Mouse (Mus musculus) lung, embryonic 15.5 days (tissue): ENCODE measurements around the gene Otop1. TPM values are rescaled to one million over a fixed set of nuclear protein-coding genes. Genes with fewer than 3 reads are reported as not detected.
A peak's percentile ranks its signal among the peaks of the same experiment; 100 is the strongest.

Experiments
- ATAC-seq: fragments of 200-750 bp; cut with Nextera tagmentation; 2 replicates; pipeline ENCODE4 v1.8.0; 2017; ENCODE audit warnings: moderate number of reproducible peaks, borderline replicate concordance; ENCODE audit not compliant: low FRiP score, low TSS enrichment; ENCODE audit errors: extremely low read depth
- H3K27ac ChIP-seq: fragments of 300-500 bp; sonication (generic); 2 replicates; pipeline ENCODE4 v1.5.1; 2015; ENCODE audit warnings: moderate library complexity, mild to moderate bottlenecking, inconsistent platforms
- H3K27me3 ChIP-seq: fragments of 300-500 bp; sonication (generic); 2 replicates; pipeline ENCODE4 v1.6.1; 2015; ENCODE audit warnings: inconsistent platforms
- H3K36me3 ChIP-seq: fragments of 300-500 bp; sonication (generic); 2 replicates; pipeline ENCODE4 v1.6.1; 2015; ENCODE audit warnings: inconsistent platforms
- H3K4me1 ChIP-seq: fragments of 300-500 bp; sonication (generic); 2 replicates; pipeline ENCODE4 v1.6.1; 2015; ENCODE audit warnings: inconsistent platforms
- H3K4me2 ChIP-seq: fragments of 300-500 bp; sonication (generic); 2 replicates; pipeline ENCODE4 v1.6.1; 2015; ENCODE audit warnings: inconsistent platforms, mild to moderate bottlenecking, moderate library complexity
- H3K4me3 ChIP-seq: fragments of 300-500 bp; sonication (generic); 2 replicates; pipeline ENCODE4 v1.5.1; 2015; ENCODE audit warnings: mild to moderate bottlenecking, inconsistent platforms
- H3K9ac ChIP-seq: fragments of 300-500 bp; sonication (generic); 2 replicates; pipeline ENCODE4 v1.6.1; 2015; ENCODE audit warnings: inconsistent platforms
- H3K9me3 ChIP-seq: fragments of 300-500 bp; sonication (generic); 2 replicates; pipeline ENCODE4 v1.6.1; 2016; ENCODE audit warnings: inconsistent platforms
- WGBS: fragments of 180-500 bp; shearing (Covaris S2); methylation state at CpG from one replicate; pipeline ENCODE4 v1.1.7; 2015; 5-methylcytosine and 5-hydroxymethylcytosine counted together
- polyA plus RNA-seq: library from polyadenylated mRNA; unstranded; fragments of >200 nt; fragmentation: Nextera tagmentation; extraction: Ambion mirVana; gene quantifications from 2 replicates; pipeline ENCODE4 v1.2.1, GENCODE M21; 2015

Gene Otop1
- polyA plus RNA-seq, 1 experiment from 2014 or later, result not detected

DNA sequence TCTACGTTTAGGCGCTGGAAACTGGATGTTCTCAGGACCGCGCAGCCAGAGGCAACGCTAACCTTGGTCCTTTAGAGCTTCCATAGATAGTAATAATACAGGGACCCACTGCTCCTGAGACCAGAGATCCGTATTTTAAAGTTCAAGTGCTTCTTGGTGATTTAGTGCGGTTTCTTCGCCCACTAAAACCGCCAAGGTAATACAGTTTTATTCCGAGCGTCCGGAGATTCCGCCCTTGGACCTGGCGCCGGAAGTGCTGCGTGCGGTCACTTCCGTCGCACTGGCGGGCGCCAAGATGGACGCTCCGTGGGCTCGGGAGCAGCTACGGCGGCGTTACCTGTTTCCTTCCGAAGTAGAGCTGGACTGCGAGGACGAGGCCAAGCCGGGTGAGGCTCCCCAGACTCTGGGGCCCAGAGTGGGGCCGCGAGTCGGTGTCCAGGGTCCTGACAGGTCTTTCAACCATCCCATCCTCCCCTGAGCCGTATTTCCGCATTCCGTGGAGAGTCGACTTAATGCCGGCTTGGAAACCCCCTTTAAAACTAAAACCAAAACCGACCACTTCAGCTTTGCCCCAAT is 15.6 kb upstream of the Otop1 start, which contains the start of gene Tmem128:
Gene Tmem128, plus strand, starts transcription at position 79 of the 576 bp plus-strand sequence.
- peak within 1 kb of the TSS; percentile 75 for H3K4me2 ChIP-seq
- WGBS, result under 1% methylated on average over 40 of the region's 40 CpGs

DNA sequence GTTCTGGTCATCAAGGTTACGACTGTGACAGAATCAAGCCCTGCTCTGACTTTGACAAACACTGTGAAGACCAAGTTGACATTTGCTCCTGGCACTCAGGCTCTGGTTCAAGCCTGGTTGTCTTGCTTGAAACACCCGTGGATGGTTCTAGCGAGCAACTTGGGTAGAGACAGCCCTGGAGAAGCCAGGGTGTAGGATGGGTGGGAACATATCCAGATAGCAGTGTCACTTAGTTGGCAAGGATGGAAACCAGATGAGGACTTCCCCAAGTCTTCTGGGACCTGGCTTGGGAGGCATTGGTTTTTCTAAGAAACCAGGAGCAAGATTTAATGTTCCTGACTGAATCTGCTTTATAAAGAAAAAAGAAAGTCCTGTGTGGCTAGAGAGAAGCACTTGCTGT is 4.8 kb upstream of the Otop1 start:
- WGBS, result 88% methylated on average over 3 of the region's 3 CpGs
- no peak for ATAC-seq
- peaks cover 22% of the 10 kb centered on the region for H3K27me3 ChIP-seq
- H3K9me3 ChIP-seq, result no peaks in the 10 kb centered on the region
- H3K36me3 ChIP-seq, result peaks cover 37% of the 10 kb centered on the region
- H3K4me3 ChIP-seq, result no peak overlapping the region
- H3K4me2 ChIP-seq, result no peak overlapping the region
- H3K4me1 ChIP-seq, result no peaks in the 10 kb centered on the region
- no peak overlapping the region for H3K27ac ChIP-seq
- no peak overlapping the region for H3K9ac ChIP-seq

More for the DNA sequence above, 15.6 kb upstream of the Otop1 start, which contains the start of gene Tmem128:
- H3K36me3 ChIP-seq, result peaks cover 28% of the 10 kb centered on the region
- peak within 1 kb of the TSS; percentile 68 for H3K9ac ChIP-seq
- peak within 1 kb of the TSS; percentile 89 for H3K27ac ChIP-seq
- peak within 1 kb of the TSS; percentile 82 for H3K4me3 ChIP-seq
- H3K9me3 ChIP-seq, result no peaks in the 10 kb centered on the region
- ATAC-seq, result peak; percentile 68; the same call in 1 of the 2 replicates
- peaks cover 8% of the 10 kb centered on the region for H3K4me1 ChIP-seq
- H3K27me3 ChIP-seq, result no peaks in the 10 kb centered on the region

DNA sequence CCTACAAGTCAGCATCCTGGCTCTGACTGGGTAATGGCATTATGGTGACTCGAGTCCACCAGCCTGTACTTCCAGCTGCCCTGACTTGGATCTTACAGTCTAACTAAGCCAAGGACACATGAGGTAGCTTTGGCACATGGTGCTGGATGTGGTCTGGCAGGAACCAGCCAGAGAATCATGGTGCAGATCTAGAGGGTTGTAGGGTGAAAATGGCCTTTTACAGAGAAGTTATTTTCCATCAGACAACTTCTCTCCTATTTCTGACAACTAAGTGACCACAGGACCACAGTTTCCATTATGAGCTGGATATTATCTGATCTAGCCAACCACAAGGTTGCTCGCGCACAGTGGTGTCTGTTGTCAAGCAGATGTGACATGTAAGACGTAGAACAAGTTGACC is 1.9 kb upstream of the Otop1 start:
- H3K27me3 ChIP-seq, result peaks cover 51% of the 10 kb centered on the region
- no peak overlapping the region for H3K27ac ChIP-seq
- no peak overlapping the region for H3K9ac ChIP-seq
- peaks cover 20% of the 10 kb centered on the region for H3K36me3 ChIP-seq
- WGBS, result 84% methylated on average over 4 of the region's 4 CpGs
- H3K9me3 ChIP-seq, result no peaks in the 10 kb centered on the region
- H3K4me2 ChIP-seq, result no peak overlapping the region
- no peak overlapping the region for H3K4me3 ChIP-seq
- 0 out of 2 replicates have a peak, but pooled peaks cover 8% of the 10 kb centered on the region for H3K4me1 ChIP-seq
- ATAC-seq, result no peak

DNA sequence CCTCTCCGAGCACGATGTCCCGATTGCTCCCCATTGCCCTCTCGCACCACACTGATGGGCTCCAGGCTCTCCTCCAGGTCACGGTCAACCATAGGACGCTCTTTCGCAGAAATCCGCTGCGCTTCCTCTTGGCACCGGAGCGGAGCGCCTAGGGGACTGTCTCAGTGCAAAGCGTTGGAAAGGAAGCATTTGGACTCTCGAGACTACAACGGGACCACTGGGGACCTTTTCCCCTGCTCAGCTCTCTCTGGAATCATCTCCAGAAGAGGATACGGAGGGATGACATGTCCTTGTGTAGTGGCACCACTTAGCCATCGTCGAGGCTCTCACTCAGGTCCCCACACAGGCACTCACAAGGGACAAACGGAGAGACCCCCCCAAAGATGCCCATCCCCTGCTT is 679 bp downstream of the Otop1 start:
- Histone ChIP-seq H3K4me3 (peak overlapping the region; percentile 8; the same call in 1 of the 2 replicates), H3K27ac (no peak overlapping the region), H3K9ac (no peak overlapping the region), H3K9me3 (no peaks in the 10 kb centered on the region), H3K27me3 (peaks cover 61% of the 10 kb centered on the region), H3K36me3 (peaks cover 4% of the 10 kb centered on the region; the same call in 1 of the 2 replicates), H3K4me2 (no peak overlapping the region), H3K4me1 (0 out of 2 replicates have a peak, but pooled peaks cover 8% of the 10 kb centered on the region)
- ATAC-seq, result no peak
- 1% methylated on average over 19 of the region's 19 CpGs for WGBS

DNA sequence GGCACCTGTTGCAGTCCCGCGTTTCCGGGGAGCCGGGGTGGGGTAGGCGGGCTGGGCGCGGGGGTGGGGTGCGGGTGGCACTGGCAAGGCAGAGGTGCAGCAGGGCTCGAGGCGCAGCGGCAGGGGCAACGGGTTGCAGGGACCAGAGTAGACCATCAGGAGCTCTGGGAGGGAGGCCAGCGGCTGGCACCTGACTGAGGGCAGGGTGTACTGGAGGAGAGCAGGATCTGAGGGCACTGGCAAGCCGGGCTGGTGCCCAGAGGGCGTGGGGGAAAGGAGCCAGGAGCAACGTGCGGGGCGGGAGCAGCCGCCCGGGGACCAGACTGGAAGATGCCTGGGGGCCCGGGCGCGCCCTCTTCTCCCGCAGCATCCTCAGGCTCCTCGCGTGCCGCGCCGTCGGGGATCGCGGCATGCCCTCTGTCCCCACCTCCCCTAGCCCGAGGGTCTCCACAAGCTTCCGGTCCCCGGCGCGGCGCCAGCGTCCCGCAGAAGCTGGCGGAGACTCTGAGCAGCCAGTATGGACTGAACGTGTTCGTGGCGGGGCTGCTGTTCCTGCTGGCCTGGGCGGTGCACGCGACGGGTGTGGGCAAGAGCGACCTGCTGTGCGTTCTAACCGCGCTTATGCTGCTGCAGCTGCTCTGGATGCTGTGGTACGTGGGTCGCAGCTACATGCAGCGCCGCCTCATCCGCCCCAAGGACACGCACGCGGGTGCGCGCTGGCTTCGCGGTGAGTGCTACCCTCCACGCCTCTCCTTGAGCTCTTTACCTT is 1.5 kb downstream of the Otop1 start:
- Histone ChIP-seq H3K36me3 (no peaks in the 10 kb centered on the region), H3K9me3 (no peaks in the 10 kb centered on the region), H3K4me3 (peak overlapping the region; percentile 12), H3K4me2 (peak overlapping the region; percentile 35), H3K9ac (no peak overlapping the region), H3K27ac (no peak overlapping the region), H3K27me3 (peaks cover 61% of the 10 kb centered on the region), H3K4me1 (0 out of 2 replicates have a peak, but pooled peaks cover 8% of the 10 kb centered on the region)
- 3% methylated on average over 38 of the region's 65 CpGs for WGBS
- ATAC-seq, result no peak

DNA sequence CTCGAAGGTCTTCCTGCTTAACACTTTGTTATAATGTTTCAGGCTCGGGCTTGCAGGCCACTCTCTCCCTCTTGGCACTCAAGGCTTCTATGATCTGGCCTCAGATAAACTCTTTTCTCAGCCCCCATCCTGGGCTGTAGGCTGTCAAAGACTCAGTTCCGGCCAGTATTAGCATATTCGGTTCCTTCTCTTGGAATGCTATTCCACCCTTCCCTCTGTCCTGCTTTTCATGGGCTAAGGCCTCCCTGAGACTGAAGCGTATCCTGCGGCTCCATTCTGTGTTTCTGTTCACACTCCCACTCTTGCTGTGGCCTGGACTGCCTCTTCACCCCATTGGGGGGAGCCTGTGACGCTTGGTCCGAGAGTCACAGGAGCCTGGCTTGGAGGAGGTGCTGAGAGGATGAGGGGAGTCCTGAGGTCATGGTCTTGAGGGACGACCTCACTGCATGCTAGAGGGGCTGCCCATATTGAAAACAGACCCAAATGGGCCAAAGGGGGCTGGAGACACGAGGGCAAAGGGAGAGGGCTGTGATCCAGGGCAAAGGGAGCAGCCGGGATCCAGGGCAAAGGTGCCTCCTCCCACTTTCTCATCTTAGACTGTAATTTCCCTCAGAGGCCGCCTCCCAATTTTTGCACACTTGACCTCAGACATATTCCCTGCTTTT is 2.3 kb downstream of the Otop1 start:
- 17% methylated on average over 12 of the region's 12 CpGs for WGBS
- ATAC-seq, result no peak
- Histone ChIP-seq H3K27ac (no peak overlapping the region), H3K9ac (no peak overlapping the region), H3K9me3 (no peaks in the 10 kb centered on the region), H3K36me3 (no peaks in the 10 kb centered on the region), H3K27me3 (peaks cover 61% of the 10 kb centered on the region), H3K4me1 (0 out of 2 replicates have a peak, but pooled peaks cover 8% of the 10 kb centered on the region), H3K4me2 (no peak overlapping the region), H3K4me3 (no peak overlapping the region)

DNA sequence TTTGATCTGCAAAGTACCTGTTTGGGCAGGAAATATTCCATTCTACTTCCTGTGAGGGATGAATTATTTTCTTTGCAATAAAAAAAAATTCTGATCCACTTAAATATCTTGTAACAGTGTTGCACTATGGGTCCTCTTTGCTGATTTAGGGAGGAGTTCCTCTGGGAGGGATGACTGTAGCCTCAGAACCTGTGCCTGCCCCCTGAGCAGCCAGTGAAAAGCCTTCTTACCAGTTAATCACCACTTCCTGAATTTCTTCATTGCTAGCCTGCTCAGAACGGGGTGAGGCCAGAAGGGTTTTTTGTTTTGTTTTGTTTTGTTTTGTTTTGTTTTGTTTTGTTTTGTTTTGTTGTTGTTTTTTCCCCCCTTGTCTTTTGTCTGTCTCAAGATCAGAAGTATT is 4.3 kb downstream of the Otop1 start:
- Histone ChIP-seq H3K36me3 (no peaks in the 10 kb centered on the region), H3K9ac (no peak overlapping the region), H3K4me3 (no peak overlapping the region), H3K9me3 (no peaks in the 10 kb centered on the region), H3K27me3 (peaks cover 48% of the 10 kb centered on the region), H3K4me1 (0 out of 2 replicates have a peak, but pooled peaks cover 8% of the 10 kb centered on the region), H3K4me2 (no peak overlapping the region), H3K27ac (no peak overlapping the region)
- 34% methylated on average over 1 of the region's 1 CpGs for WGBS
- no peak for ATAC-seq

DNA sequence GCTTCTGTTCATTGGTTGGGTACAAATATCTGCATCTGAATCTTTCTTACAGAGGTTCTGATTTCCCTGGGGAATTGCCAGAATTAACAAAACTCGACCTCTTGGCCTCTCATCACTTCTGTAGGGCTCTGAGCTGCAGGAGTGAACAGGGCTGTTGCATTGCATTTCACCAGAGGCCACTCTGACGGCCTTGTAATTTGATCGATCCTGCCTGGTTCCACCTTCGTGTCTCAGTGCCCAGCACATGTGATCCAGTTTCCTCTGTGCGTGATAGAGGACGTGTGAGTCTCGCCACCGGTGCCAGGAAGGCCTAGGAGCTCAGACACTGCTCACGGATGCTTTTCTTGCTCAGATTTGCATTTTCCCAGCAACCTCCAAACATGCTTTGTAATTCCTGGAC is 10.0 kb downstream of the Otop1 start:
- no peaks in the 10 kb centered on the region for H3K4me1 ChIP-seq
- no peak overlapping the region for H3K4me2 ChIP-seq
- no peak overlapping the region for H3K4me3 ChIP-seq
- H3K27me3 ChIP-seq, result no peaks in the 10 kb centered on the region
- H3K36me3 ChIP-seq, result no peaks in the 10 kb centered on the region
- no peak for ATAC-seq
- no peaks in the 10 kb centered on the region for H3K9me3 ChIP-seq
- WGBS, result 59% methylated on average over 9 of the region's 9 CpGs
- no peak overlapping the region for H3K9ac ChIP-seq
- no peak overlapping the region for H3K27ac ChIP-seq

DNA sequence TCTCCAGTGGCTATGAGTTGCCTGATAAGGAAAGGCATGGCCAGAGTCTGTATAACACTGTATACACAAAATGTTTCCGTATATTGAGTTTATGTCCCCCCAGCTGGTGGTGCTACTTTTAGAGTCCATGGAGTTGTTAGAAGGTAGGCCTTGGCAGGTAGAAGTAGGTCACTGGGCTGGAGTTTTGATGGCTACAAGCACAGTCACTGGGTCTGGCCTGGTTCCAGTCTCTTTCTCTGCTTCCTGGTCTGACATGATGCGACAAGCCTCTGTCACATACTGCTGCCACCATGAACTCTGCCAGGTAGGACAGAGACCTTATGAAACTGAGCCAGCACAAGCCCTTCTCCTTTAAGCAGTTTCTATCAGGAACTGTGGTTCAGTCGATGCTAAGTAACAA is 12.7 kb downstream of the Otop1 start:
- H3K36me3 ChIP-seq, result no peaks in the 10 kb centered on the region
- 82% methylated on average over 3 of the region's 3 CpGs for WGBS
- no peak overlapping the region for H3K27ac ChIP-seq
- no peak overlapping the region for H3K4me2 ChIP-seq
- no peak overlapping the region for H3K4me3 ChIP-seq
- no peak for ATAC-seq
- no peak overlapping the region for H3K9ac ChIP-seq
- H3K9me3 ChIP-seq, result no peaks in the 10 kb centered on the region
- no peaks in the 10 kb centered on the region for H3K4me1 ChIP-seq
- no peaks in the 10 kb centered on the region for H3K27me3 ChIP-seq

DNA sequence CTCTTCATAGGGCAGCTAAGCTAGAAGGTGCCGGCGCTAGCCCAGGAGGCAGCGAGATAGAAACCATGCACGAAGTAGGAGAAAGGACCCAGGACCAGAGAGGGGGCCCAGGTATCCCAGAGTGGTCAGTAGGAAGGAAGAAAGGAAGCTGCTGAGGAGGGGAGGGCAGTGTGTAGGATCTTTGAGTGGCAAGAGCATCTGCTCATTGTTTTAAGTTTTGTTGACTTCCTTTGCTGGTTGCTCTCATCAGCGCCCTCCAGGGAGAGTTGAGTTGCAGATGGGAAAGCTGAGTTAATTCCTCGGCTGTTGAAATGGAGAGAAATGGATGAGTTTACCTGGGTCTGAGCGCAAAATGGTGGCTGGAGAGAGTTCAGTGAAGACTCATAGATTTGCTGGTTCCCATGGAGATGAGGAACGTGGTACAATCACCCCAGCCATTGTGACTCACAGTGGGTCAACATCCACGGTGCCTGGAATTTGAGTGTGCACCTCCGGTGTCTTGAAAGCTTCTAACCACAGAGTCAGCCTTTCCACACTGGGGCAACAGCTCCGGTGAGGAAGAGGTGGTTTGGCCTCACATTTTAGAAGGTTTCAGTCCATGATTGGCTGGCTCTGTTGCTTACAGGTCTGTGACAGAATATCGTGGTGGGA is 26.1 kb downstream of the Otop1 start:
- no peaks in the 10 kb centered on the region for H3K9me3 ChIP-seq
- H3K4me3 ChIP-seq, result no peak overlapping the region
- no peaks in the 10 kb centered on the region for H3K4me1 ChIP-seq
- H3K27ac ChIP-seq, result no peak overlapping the region
- no peaks in the 10 kb centered on the region for H3K27me3 ChIP-seq
- no peak for ATAC-seq
- no peak overlapping the region for H3K4me2 ChIP-seq
- H3K36me3 ChIP-seq, result no peaks in the 10 kb centered on the region
- WGBS, result 85% methylated on average over 12 of the region's 12 CpGs
- H3K9ac ChIP-seq, result no peak overlapping the region

DNA sequence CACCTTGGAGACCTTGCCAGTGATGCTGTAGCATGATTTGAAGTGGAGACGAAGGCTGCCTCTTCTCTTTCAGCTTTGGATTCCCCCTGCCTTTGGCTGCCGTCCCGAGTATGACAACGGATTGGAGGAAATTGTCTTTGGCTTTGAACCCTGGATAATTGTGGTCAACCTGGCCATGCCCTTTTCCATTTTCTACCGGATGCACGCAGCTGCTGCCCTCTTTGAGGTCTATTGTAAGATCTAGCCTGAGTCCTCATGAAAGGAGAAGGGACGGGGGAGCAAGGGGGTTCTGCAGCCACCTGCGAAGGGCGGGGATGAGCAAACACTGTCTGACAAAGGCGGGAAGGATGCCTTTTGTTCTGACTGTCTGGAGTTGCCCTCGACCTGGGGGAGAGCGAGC is 26.9 kb downstream of the Otop1 start:
- H3K36me3 ChIP-seq, result no peaks in the 10 kb centered on the region
- H3K9ac ChIP-seq, result no peak overlapping the region
- H3K4me1 ChIP-seq, result no peaks in the 10 kb centered on the region
- 44% methylated on average over 12 of the region's 12 CpGs for WGBS
- no peak for ATAC-seq
- no peak overlapping the region for H3K4me2 ChIP-seq
- H3K27me3 ChIP-seq, result no peaks in the 10 kb centered on the region
- H3K4me3 ChIP-seq, result no peak overlapping the region
- no peak overlapping the region for H3K27ac ChIP-seq
- no peaks in the 10 kb centered on the region for H3K9me3 ChIP-seq
